Mouse (Mus musculus) kidney, postnatal 10 days (tissue): ENCODE measurements around the gene Cbl.

Experiments
- DNase-seq: peaks from one replicate; pipeline ENCODE4 v3.0.0; 2021; ENCODE audit warnings: mixed read lengths

The Cbl gene

DNA sequence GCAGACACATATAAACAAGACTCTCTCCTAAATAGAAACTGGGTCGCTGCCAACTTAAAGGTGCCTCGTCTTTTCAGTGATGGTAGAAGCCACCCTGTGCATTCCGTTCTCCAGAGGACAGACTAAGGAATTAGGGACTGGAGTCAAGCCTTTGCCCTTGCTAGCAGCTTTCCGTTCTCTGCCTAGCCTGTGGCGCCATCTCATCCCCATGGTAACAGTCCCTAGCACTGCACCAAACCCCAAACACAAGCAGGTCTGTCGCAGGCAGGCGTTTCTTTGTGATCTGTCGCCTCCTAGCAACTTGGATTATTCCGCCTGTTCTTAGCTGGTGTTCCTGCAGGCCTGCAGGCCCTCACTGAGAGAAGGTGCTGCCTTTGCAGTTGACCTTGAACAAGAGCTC is 137.3 kb downstream of the Cbl start:
- no peak for DNase-seq

DNA sequence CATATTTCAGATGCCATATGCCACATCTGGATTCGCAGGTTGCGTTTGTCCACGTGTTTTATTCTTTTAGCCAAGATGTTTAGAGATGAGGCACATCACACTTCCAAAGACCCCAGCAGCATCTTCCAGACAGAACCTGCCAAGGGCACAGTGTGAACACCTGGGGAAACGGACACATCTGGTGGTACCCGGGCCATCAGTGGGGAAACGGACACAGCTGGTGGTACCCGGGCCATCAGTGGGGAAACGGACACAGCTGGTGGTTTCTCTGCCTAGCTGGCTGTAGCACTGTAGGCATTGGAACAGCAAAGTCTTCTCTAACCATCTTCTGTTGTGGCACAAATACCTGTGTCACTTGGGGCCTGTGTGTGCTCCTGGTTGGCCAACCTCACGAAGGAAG is 138.1 kb downstream of the Cbl start:
- DNase-seq: no peak

DNA sequence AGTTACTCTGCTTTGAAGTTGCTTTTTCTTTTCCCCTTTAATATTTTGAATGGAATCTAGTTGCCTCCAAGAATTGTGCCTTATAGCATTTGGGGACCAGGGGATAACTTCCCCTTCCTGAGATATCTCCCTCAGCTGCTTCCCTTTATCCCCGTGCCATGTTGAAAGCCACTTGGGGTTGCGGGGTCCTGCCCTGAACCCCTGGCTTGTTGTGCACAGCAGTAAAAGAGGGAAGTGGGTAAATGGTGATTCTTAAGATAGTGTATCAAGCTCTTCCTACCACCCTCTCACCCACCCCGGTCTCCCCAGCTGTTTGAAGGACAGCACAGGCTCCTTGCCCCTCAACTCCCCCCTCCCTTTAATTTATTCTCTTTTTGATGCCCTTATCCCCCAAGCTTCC is 139.1 kb downstream of the Cbl start:
- no peak for DNase-seq

DNA sequence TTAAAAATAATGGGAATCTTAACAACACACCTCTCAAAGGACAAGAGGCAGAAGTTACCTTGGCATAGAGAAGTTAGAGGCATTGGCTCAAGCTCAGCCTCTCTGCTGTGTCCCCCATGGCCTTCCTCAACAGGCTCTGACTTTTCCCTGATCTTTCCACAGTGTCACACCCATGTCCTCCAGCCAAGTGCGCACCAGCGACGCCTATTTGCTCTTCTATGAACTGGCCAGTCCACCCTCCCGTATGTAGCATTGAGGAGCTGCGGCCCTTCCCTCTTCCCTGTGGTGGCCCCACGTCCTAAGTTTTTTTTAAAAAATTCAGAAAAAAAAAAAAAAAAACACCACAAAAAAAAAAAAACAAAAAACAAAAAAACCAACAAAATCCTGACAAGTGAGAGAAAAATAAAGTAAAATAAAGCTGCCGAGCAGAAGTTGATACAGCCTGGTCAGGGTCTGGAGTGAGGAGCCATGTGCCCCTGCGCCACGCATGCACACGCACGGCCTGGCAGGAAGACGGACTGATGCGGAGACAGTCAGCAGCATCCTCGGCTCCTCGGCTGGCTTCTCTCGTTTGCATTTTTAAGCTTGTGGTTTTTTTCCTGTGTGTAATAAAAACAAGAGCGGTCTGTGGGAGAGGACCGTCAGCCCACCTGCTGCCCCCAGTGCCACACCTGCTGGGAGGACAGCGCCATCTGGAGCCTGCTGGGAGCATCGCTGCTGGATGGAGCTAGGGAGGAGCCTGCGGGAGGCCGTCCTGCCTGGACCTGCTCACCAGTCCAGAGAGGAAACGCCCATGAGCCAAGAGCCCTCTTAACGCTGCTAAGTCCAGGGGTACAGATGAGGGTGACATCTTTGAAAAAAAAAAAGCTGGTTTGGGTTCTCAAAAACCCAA is 140.0 kb downstream of the Cbl start:
- peak; percentile 88 for DNase-seq
